Mouse (Mus musculus): Measurements from ENCODE around the gene Cdk14.
A peak's percentile ranks its signal among the peaks of the same experiment; 100 is the strongest.

Cdk14 gene

DNA sequence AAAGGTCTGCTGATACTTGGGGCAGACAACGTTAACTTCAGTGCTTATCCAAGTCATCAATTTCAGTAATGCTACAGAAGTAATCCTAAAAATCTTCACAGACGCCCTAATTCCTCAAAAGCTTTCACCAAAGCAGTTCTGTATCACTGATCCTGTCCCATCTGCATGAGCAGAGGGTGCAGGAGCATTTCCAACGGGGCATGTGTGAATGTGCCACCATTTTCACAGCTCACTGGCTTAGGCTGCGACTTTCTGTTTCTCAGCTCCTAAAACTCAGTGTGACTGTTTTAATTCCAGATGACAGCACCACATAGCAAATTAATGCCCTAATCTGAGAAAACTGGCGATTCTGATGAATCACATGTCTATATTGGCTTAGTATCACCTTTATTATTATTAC lies 375.8 kb downstream of the Cdk14 start:
- DNase-seq, result peak; percentile 27 to 40

DNA sequence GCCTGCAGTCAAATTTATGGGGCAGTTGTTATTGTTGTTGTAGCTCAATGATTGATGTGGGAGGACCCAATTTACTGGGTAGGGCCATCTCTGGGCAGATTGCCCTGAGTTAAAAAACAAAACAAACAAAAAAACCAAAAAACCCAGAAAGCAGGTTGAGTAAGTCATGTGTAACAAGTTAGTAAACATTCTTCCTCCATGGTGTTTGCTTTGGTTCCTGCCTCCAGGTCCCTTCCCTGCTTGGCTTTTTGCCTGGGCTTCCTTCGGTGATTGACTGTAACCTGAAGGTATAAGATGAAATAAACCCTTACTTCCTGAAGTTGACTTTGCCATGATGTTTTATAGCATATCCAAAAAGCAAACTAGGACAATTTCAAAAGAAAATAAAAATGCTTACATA lies 377.4 kb downstream of the Cdk14 start:
- peak in 1 of 2 experiments; percentile 18 for DNase-seq

- no peak for DNase-seq
Observed at GRCm38 (mm10) chr5:5041480-5041879, 378.6 kb downstream of the Cdk14 start.

GRCm38 (mm10) chr5:5039700-5040284 lies 380.3 kb downstream of the Cdk14 start:
- peak in 1 of 2 experiments; percentile 9 for DNase-seq

DNA sequence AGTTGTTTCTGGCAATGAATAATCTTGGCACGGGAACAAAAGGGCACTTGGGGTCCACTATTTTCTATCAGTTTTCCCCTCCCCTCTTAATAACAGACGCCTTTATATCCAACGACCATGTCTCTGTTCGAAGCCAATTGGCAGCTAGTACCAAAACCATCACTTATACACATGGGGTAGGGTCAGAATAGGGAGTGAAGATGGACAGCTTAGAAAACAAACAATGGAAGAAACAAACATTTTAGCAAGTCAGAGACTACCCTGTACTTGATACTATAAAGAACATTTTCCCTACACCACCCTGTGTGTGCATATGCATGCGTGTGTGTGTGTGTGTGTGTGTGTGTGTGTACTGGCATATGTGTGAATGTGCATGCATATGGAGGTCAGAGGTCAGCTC lies 386.7 kb downstream of the Cdk14 start:
- no peak for DNase-seq

DNA sequence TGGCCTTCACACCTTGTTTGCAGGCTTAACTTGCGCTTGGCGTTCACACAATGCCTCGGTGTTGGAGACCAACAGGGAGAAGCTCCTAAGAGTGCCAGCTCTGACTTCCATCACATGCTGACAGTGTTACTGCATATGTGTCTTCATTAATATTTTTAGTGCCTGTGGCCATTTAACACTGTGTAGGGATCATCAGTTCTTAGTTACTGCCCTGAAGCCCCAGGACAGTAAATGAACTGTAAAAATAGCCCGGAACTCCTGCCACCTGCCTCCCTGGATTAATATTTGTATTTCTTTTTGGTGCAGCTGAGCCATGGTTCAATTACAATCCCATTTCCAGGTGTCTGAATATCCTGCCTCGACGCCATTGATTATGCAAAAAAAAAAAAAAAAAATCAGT lies 387.3 kb downstream of the Cdk14 start:
- peak; percentile 12 to 43 for DNase-seq

- peak in 1 of 2 experiments; percentile 26 for DNase-seq
Observed at GRCm38 (mm10) chr5:5032446-5032845, 387.7 kb downstream of the Cdk14 start.

GRCm38 (mm10) chr5:5030431-5030830 lies 389.7 kb downstream of the Cdk14 start:
- no peak for DNase-seq

GRCm38 (mm10) chr5:5018959-5019358 lies 401.2 kb downstream of the Cdk14 start:
- DNase-seq, result no peak

DNA sequence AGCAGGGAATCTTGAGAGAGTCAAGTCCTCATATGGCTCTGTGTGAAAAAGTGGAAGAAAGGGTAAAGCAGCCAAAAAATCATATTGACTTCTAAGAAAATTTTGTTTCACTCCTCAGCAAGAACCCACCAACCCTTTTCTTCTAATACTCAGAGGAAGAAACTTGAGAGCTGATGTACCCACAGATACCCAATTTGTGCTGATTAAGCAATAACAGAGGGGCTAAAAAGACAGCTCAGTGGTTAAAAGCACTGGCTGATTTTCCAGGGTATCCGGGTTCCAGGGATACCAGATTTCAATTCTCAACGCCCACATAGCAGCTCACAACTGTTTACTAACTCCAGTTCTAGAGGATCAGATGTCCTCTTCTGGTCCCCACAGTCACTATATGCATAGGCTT lies 401.9 kb downstream of the Cdk14 start:
- no peak for DNase-seq

DNA sequence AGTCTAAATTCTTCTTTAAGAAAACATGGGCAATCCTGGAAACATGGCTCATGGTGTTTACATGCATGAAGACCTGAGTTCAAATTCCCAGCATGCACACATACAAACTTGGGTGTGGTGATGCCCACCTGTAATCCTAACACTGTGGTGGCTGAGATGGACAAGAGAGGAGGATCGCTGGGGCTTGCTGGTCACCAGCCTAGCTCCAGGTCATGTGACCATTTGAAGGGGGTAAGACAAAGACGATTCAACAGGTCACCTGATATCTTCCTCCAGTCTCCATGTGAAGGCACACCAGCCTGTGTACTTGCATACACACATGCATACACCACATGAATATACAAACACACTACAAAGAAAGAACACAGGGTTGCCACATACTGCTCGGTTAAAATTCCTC lies 406.3 kb downstream of the Cdk14 start:
- no peak for DNase-seq

DNA sequence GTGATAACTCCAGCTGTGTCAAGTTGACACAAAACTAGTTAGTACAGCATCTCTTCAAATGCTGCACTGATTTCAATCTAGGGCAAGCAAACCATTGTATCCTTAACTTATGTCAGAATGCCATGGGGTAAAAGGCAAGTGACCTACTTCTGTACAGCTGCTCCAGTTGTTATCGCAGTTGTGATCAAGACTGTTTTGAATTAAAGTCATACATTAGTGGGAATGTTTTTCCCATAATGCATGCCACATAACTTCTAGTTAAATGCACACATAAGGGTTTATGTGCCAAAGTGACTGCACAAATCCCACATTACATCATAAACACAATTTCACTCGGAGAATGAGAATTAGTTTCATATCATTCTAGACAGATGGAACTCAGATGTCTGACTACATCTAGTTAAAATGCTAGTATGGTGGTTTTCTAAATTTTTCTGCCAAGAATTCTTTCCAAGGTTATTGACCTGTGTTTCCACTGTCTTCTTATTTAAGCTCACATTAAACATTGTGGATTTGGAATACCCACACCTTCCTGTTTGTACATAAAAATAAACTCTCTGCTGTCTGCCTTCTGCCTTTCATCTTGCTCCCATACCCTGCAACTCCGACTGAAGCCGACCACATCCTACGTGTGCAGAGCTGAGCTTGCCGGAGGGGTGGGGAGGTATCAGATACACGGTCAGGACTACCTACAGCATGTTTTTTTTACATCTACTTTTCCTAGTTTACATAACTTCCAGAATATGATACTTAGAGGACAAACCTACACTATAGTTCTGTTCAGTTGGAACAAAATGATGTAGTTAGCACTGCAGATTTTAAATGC lies 407.4 kb downstream of the Cdk14 start:
- no peak for DNase-seq

GRCm38 (mm10) chr5:5008153-5008745 lies 411.9 kb downstream of the Cdk14 start:
- DNase-seq, result no peak

DNA sequence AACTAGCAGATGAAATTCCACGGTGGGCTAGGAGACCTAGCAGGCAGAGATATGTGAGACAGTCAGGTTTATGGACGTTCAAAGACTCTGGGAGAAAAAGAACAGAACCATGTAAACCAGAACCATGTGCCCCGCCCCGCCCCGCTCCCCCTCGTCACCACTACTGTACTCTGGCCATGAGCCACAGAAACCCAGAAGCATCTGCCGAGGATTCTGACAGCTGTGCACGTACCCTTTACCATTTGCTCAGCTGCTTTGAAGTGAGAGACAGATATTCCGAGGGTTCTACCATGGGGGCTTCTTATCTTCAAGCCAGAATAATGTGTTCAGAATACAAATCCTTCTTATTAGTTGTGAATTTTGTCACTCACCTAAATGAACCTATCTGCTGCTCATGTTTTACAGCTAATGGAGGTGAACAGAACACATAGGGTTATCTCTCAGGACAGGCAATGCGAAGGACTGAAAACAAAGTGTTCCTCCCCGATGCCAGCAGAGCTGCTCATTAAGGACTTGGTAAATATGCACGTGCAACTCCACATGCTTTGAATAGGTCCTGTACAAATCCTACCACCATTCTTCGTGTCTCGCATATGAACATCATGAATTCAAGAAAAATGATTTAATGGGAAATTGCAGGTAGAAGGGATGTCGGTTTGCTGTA lies 412.5 kb downstream of the Cdk14 start:
- no peak for DNase-seq

DNA sequence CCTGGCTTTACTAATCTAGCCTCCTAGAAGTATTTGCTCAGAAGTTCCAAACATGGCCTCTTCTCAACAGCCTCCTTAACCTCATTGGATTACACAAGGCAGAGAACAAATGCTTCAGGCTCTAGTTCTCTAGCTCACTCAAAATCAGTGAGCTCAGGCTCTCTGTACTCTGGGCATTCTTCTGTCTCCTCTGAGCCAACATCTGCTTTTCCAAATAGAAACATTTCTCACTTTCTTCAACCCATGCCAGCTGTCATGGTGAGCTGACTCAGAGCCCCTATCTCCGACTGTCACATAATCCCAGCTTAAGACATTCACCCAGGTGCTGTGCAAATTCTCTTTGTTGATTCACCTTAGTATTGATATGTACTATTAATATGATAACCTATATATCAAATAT lies 414.5 kb downstream of the Cdk14 start:
- no peak for DNase-seq

GRCm38 (mm10) chr5:5004740-5005139 lies 415.4 kb downstream of the Cdk14 start:
- no peak for DNase-seq

DNA sequence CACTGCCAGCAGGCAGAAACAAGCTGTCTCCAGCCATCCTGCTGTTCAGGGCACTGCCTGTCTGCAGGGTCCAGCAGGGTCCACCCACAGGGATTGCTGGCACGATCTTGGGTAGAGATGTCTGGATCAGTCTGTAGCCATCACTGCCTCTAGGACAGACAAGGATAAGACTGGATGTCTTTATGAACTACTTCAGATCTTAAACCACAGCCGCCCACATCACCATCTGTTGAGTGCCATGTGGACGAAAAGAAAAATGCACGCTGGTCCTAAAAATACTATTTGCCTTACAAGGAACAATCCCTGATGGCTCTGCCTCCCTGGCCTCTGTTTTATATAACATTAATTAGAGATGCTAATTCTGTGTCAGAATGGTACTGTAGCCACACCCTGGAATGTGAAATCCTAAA lies 426.9 kb downstream of the Cdk14 start:
- peak; percentile 43 to 60 for DNase-seq

DNA sequence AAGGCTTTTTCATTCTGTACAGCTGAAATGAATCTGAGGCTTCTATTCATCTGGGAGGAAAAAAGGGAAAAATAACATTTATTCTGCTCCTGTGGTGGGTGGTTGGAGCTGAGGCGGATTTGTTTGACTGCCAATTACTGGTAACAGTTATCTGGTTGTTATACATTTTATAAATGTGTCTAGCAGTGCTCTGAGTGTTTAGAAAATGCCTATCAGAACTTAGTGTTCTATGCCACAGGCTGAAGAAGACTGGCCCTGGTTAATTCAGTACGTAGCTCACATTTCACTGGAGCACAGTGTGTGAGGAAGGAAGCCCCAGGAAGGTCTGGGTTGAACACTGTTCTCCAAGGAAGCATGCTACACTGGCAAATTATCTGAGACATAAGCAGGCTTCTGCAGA lies 429.1 kb downstream of the Cdk14 start:
- DNase-seq, result no peak

- DNase-seq, result no peak
Observed at GRCm38 (mm10) chr5:4990237-4990636, 429.9 kb downstream of the Cdk14 start.

- DNase-seq, result no peak
Observed at GRCm38 (mm10) chr5:4986181-4986580, 433.9 kb downstream of the Cdk14 start.

DNA sequence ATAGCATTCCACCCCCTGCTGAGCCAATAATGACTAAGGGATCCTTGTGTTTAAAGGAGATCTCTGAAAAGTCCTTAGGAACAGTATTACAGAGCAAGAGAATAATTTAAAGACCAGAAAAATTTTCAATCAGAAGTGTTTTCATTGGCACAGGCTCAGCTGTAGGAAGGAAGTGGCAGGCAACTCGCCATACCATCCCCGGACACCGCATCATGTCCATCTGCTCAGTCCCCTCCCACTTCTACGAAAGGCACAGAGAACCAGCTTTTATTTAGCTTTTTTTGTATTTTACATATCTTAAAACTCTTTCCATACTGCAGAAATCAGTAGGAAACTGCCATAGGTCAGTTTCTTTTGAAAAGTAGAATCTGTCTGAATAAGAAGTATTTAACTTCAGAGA lies 440.6 kb downstream of the Cdk14 start:
- DNase-seq, result peak in 1 of 2 experiments; percentile 11

- no peak for DNase-seq
Observed at GRCm38 (mm10) chr5:4973408-4973807, 446.7 kb downstream of the Cdk14 start.

DNA sequence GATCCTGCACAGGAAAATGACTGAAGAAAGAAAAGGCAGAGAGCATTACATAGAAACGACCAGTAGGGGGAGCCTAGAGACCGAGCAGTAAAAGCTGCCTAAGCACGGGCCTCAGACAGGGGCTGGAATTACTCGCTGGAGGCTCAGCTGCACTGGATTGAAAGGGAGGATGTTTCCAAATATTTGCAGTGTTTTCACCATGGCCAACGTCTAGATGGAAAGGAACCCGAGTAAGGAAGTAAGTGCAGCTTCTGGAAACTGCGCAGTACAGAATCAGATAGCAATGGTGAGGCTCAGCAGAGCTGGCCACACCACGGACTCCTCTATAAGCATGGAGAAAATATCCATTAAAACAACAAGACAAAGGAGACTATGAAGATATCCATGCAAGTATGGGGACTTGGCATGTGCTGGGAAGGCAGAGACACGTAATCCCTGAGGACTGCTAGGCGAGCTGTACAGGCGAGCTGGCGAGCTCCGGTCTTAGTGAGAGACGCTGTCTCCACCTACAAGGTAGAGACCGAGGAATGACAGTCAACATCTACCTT lies 458.0 kb downstream of the Cdk14 start:
- DNase-seq, result peak; percentile 84 to 86

All from cerebellum, postnatal 14 days (tissue).